Comparison of ENCODE assay signal across 31 mouse cellular contexts in the genomic region with DNA sequence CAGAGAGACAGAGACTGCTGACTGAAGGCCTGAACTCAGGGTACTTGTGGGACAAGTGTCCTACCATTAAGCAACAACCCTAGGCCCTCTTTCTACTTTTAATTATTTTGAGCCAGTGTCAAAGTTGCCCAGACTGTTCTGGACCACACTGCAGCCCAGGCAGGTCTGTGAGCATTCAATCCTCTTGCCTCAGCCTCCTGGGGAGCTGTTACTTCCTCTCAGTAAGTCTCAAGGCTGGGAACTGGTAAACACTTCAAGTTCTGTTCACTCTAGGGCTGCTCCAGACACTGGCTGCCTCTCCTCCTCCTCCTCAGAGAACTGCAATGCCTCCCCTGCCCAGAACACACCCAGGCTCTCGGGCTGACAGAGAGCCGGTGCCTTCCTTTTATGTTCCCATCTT.
DNase-seq lines count a peak whose midpoint lies in the region; ATAC-seq and TF ChIP-seq lines count a peak whose summit lies in the region.
"Had no signal": no experiment of that assay in that cellular context is flagged by ENCODE, and none has a peak within 500 bp of the region (broad histone marks: within the 10 kb centered on the region; RNA-seq: fewer than 3 reads in every experiment).

No protein-coding gene starts in this region.

- H3K4me2 ChIP-seq in lung, embryonic 16.5 days (ENCODE audit: low read depth, low read length), result no peak overlapping the region
- H3K4me2 ChIP-seq: embryonic facial prominence, embryonic 15.5 days; forebrain, embryonic 13.5 days; heart, embryonic 15.5 days; hindbrain, embryonic 12.5 days; intestine, embryonic 15.5 days; liver, embryonic 15.5 days; midbrain, embryonic 12.5 days; neural tube, embryonic 13.5 days had no signal

- no peak for DNase-seq in gastrocnemius, adult 2 months
- DNase-seq in gastrocnemius, adult 18-20 months (ENCODE audit: low spot score), result no peak
- no peak for DNase-seq in lung, postnatal 4 days
- DNase-seq in cerebellum, adult 8-10 months, result no peak
- DNase-seq in right cerebral cortex, adult 18-20 months, result no peak
- DNase-seq in testis, postnatal 14 days (ENCODE audit: low spot score), result no peak
- DNase-seq: adrenal gland, postnatal 10 days; cerebellum, adult 11-12 months; cerebellum, postnatal 10 days; kidney, adult 2 months; kidney, postnatal 36 days; layer of hippocampus, postnatal 36 days; left cerebral cortex, postnatal 4 days; lung, postnatal 10 days; right cerebral cortex, postnatal 14 days; thymus, adult 18-20 months; thymus, postnatal 36 days had no signal

- H3K36me3 ChIP-seq in lung, embryonic 16.5 days (ENCODE audit: control insufficient read depth, insufficient read depth, low read length), result no peaks in the 10 kb centered on the region
- H3K36me3 ChIP-seq: embryonic facial prominence, embryonic 10.5 days; embryonic facial prominence, embryonic 15.5 days; G1E; heart, embryonic 15.5 days; hindbrain, embryonic 12.5 days; intestine, embryonic 15.5 days; liver, embryonic 15.5 days; midbrain, embryonic 12.5 days; neural tube, embryonic 13.5 days had no signal

- no peak for ATAC-seq in lung, embryonic 16.5 days (ENCODE audit: low read depth)
- ATAC-seq in hematopoietic stem cell, adult 5-6 weeks (replicated peaks in 1 of 2; ENCODE audit: insufficient read depth in 1 of 2, low FRiP score in 2 of 2, low TSS enrichment in 1 of 2, low read depth in 1 of 2, poor library complexity in 2 of 2, severe bottlenecking in 2 of 2), result peak; percentile 39 to 41; a peak in 3 of 4 replicates
- ATAC-seq: forebrain, embryonic 13.5 days; hindbrain, postnatal 0 days; intestine, embryonic 15.5 days; Patski had no signal

- no peak for TF ChIP-seq CTCF in gastrocnemius, adult 2 months (IDR thresholded peaks at IDR 0.05)

- no peaks in the 10 kb centered on the region for H3K27me3 ChIP-seq in lung, embryonic 16.5 days (ENCODE audit: control insufficient read depth, insufficient read depth, low read depth, low read length)
- H3K27me3 ChIP-seq: embryonic facial prominence, embryonic 15.5 days; forebrain, embryonic 13.5 days; heart, embryonic 15.5 days; hindbrain, embryonic 12.5 days; intestine, embryonic 15.5 days; liver, embryonic 15.5 days; midbrain, embryonic 12.5 days; neural tube, embryonic 13.5 days; Patski had no signal

- no peaks in the 10 kb centered on the region for H3K4me1 ChIP-seq in lung, embryonic 16.5 days (replicated peaks; ENCODE audit: control insufficient read depth, insufficient read depth, low read length)
- H3K4me1 ChIP-seq: forebrain, embryonic 13.5 days; hindbrain, embryonic 12.5 days; midbrain, embryonic 12.5 days had no signal

- no peak overlapping the region for H3K9ac ChIP-seq in lung, embryonic 16.5 days (ENCODE audit: low read length)
- H3K9ac ChIP-seq: embryonic facial prominence, embryonic 15.5 days; forebrain, embryonic 13.5 days; heart, embryonic 15.5 days; hindbrain, embryonic 12.5 days; intestine, embryonic 15.5 days; liver, embryonic 15.5 days; midbrain, embryonic 12.5 days; neural tube, embryonic 13.5 days had no signal

- H3K4me3 ChIP-seq in gastrocnemius, adult 2 months, result no peak overlapping the region
- H3K4me3 ChIP-seq in lung, embryonic 16.5 days (ENCODE audit: low read length), result no peak overlapping the region
- H3K4me3 ChIP-seq: embryonic facial prominence, embryonic 10.5 days; embryonic facial prominence, embryonic 15.5 days; forebrain, embryonic 13.5 days; heart, embryonic 15.5 days; hindbrain, embryonic 12.5 days; intestine, embryonic 15.5 days; liver, embryonic 15.5 days; midbrain, embryonic 12.5 days; neural tube, embryonic 13.5 days had no signal

- 33% methylated on average over 2 of the region's 2 CpGs for WGBS in lung, embryonic 16.5 days

- H3K27ac ChIP-seq in gastrocnemius, adult 2 months, result peak overlapping the region; percentile 63
- peak overlapping the region; percentile 15; the same call in 1 of the 2 replicates for H3K27ac ChIP-seq in lung, embryonic 16.5 days (ENCODE audit: low read length)
- H3K27ac ChIP-seq: embryonic facial prominence, embryonic 10.5 days; embryonic facial prominence, embryonic 15.5 days; forebrain, embryonic 13.5 days; heart, embryonic 15.5 days; hindbrain, embryonic 12.5 days; hindbrain, postnatal 0 days; intestine, embryonic 15.5 days; liver, embryonic 15.5 days; midbrain, embryonic 12.5 days; neural tube, embryonic 13.5 days had no signal

- H3K9me3 ChIP-seq in lung, embryonic 16.5 days (ENCODE audit: control insufficient read depth, low read length), result no peaks in the 10 kb centered on the region
- H3K9me3 ChIP-seq: embryonic facial prominence, embryonic 10.5 days; embryonic facial prominence, embryonic 15.5 days; forebrain, embryonic 13.5 days; G1E; heart, embryonic 15.5 days; hindbrain, embryonic 12.5 days; intestine, embryonic 15.5 days; liver, embryonic 15.5 days; midbrain, embryonic 12.5 days; neural tube, embryonic 13.5 days had no signal

- intact Hi-C loops in gastrocnemius, adult 2 months (cut with DNase I), result loop anchor here (5.0 kb wide), 1 partner anchor 44 kb away; no protein-coding TSS in a partner anchor
